Mouse (Mus musculus): ENCODE results near the gene Iqck. TPM values are rescaled to one million over a fixed set of nuclear protein-coding genes. Genes with fewer than 3 reads are reported as not detected.
A peak's percentile ranks its signal among the peaks of the same experiment; 100 is the strongest.

Iqck gene
- polyA plus RNA-seq, 1 experiment from 2014 or later = 2.2 TPM

DNA sequence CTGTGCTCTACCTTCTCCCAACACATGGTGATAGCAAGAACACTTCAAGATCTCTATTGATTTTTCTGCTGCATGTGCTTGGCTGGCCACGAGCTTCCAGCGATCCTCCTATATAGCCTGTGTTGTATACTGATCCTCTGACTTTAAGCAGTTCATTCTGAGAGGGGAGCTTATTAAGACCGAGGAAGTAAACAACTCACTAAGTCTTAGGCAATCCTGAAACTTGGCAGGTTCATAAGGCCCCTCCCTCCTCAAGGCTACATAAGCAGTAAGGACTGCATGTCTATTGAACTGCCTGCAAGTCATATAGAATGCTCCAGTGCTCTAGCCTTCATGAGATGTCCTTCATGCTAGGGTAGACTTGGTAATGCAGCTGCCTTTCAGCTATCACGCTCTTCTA, 9.2 kb upstream of the Iqck start:
- 89% methylated on average over 4 of the region's 4 CpGs for WGBS
- peaks cover 98% of the 10 kb centered on the region for H3K36me3 ChIP-seq (ENCODE audit: control insufficient read depth, insufficient read depth, low read length)
- DNase-seq (ENCODE audit: low spot score) = no peak
- H3K4me3 ChIP-seq (ENCODE audit: low read depth, low read length) = no peak overlapping the region
- peaks cover 10% of the 10 kb centered on the region; the same call in 1 of the 2 replicates for H3K4me1 ChIP-seq (replicated peaks; ENCODE audit: control insufficient read depth, insufficient read depth, low read length)
- no peak for ATAC-seq (replicated peaks; ENCODE audit: low FRiP score, low TSS enrichment, low read depth)
- H3K27me3 ChIP-seq (replicated peaks; ENCODE audit: control insufficient read depth, insufficient read depth, low read length) = no peaks in the 10 kb centered on the region
- H3K27ac ChIP-seq (ENCODE audit: low read depth) = no peak overlapping the region
- no peak overlapping the region for H3K4me2 ChIP-seq (ENCODE audit: low read length)
- no peaks in the 10 kb centered on the region for H3K9me3 ChIP-seq (ENCODE audit: control insufficient read depth, low read length)
- H3K9ac ChIP-seq (ENCODE audit: low read length) = no peak overlapping the region

GRCm38 (mm10) chr7:118848796-118849195, 6.8 kb upstream of the Iqck start:
- Histone ChIP-seq H3K27ac (ENCODE audit: low read depth) (peak overlapping the region; percentile 47; the same call in 1 of the 2 replicates), H3K4me1 (replicated peaks; ENCODE audit: control insufficient read depth, insufficient read depth, low read length) (peaks cover 10% of the 10 kb centered on the region; the same call in 1 of the 2 replicates), H3K9ac (ENCODE audit: low read length) (no peak overlapping the region), H3K36me3 (ENCODE audit: control insufficient read depth, insufficient read depth, low read length) (peaks cover 92% of the 10 kb centered on the region), H3K4me2 (ENCODE audit: low read length) (no peak overlapping the region), H3K9me3 (ENCODE audit: control insufficient read depth, low read length) (no peaks in the 10 kb centered on the region), H3K4me3 (ENCODE audit: low read depth, low read length) (no peak overlapping the region), H3K27me3 (replicated peaks; ENCODE audit: control insufficient read depth, insufficient read depth, low read length) (no peaks in the 10 kb centered on the region)
- WGBS = 65% methylated on average over 10 of the region's 10 CpGs
- peak; percentile 70 for DNase-seq (ENCODE audit: low spot score)
- peak; percentile 62 for ATAC-seq (replicated peaks; ENCODE audit: low FRiP score, low TSS enrichment, low read depth)

- Histone ChIP-seq H3K36me3 (ENCODE audit: control insufficient read depth, insufficient read depth, low read length) (peaks cover 83% of the 10 kb centered on the region), H3K4me3 (ENCODE audit: low read depth, low read length) (no peak overlapping the region), H3K9me3 (ENCODE audit: control insufficient read depth, low read length) (no peaks in the 10 kb centered on the region), H3K4me1 (replicated peaks; ENCODE audit: control insufficient read depth, insufficient read depth, low read length) (peaks cover 18% of the 10 kb centered on the region), H3K27ac (ENCODE audit: low read depth) (peak overlapping the region; percentile 47; the same call in 1 of the 2 replicates), H3K27me3 (replicated peaks; ENCODE audit: control insufficient read depth, insufficient read depth, low read length) (no peaks in the 10 kb centered on the region), H3K9ac (ENCODE audit: low read length) (no peak overlapping the region), H3K4me2 (ENCODE audit: low read length) (no peak overlapping the region)
- DNase-seq (ENCODE audit: low spot score) (no peak), ATAC-seq (replicated peaks; ENCODE audit: low FRiP score, low TSS enrichment, low read depth) (no peak)
- 67% methylated on average over 5 of the region's 5 CpGs for WGBS
These were observed 5.9 kb upstream of the Iqck start for GRCm38 (mm10) chr7:118849543-118850250.

DNA sequence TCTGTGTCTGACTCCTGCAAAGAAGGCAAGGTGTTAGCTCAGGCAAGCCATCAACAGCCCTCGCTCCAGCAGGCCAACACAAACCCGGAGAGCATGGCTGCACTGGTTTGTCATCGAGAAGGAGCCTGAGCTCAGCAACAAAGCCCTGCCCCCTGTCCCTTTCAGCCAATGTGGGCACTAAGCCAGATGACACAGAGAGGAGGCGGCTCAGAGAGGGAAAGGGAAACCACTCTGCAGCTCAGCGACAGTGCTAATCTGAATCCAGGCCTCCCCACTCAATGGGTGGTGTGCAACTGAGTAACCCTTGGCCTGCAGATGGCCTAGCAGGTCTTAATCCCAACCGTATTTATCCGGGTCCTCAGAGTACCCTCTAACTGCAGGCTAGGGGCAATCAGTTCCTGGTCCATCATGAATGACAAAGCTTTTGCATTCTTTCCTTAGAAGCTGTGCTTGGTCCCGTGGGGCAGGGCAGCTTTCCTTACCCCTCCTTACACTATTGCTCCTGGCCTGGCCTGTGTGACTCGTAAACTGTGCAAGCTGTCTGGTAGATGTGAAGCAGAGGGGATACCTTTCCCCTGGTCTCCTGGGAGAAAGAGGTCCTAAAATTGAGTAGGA, 4.8 kb upstream of the Iqck start:
- peaks cover 73% of the 10 kb centered on the region for H3K36me3 ChIP-seq (ENCODE audit: control insufficient read depth, insufficient read depth, low read length)
- no peaks in the 10 kb centered on the region for H3K9me3 ChIP-seq (ENCODE audit: control insufficient read depth, low read length)
- no peak overlapping the region for H3K27ac ChIP-seq (ENCODE audit: low read depth)
- WGBS = 80% methylated on average over 9 of the region's 9 CpGs
- H3K4me2 ChIP-seq (ENCODE audit: low read length) = no peak overlapping the region
- H3K27me3 ChIP-seq (replicated peaks; ENCODE audit: control insufficient read depth, insufficient read depth, low read length) = no peaks in the 10 kb centered on the region
- no peak overlapping the region for H3K9ac ChIP-seq (ENCODE audit: low read length)
- ATAC-seq (replicated peaks; ENCODE audit: low FRiP score, low TSS enrichment, low read depth) (no peak), DNase-seq (ENCODE audit: low spot score) (no peak)
- H3K4me1 ChIP-seq (replicated peaks; ENCODE audit: control insufficient read depth, insufficient read depth, low read length) = peaks cover 20% of the 10 kb centered on the region
- no peak overlapping the region for H3K4me3 ChIP-seq (ENCODE audit: low read depth, low read length)

GRCm38 (mm10) chr7:118851571-118851970, 4.0 kb upstream of the Iqck start:
- no peak for DNase-seq (ENCODE audit: low spot score)
- Histone ChIP-seq H3K4me3 (ENCODE audit: low read depth, low read length) (no peak overlapping the region), H3K4me1 (replicated peaks; ENCODE audit: control insufficient read depth, insufficient read depth, low read length) (peaks cover 24% of the 10 kb centered on the region), H3K27me3 (replicated peaks; ENCODE audit: control insufficient read depth, insufficient read depth, low read length) (no peaks in the 10 kb centered on the region), H3K36me3 (ENCODE audit: control insufficient read depth, insufficient read depth, low read length) (peaks cover 65% of the 10 kb centered on the region), H3K4me2 (ENCODE audit: low read length) (no peak overlapping the region), H3K9ac (ENCODE audit: low read length) (no peak overlapping the region), H3K9me3 (ENCODE audit: control insufficient read depth, low read length) (no peaks in the 10 kb centered on the region), H3K27ac (ENCODE audit: low read depth) (no peak overlapping the region)
- ATAC-seq (replicated peaks; ENCODE audit: low FRiP score, low TSS enrichment, low read depth) = no peak
- WGBS = 83% methylated on average over 7 of the region's 7 CpGs

DNA sequence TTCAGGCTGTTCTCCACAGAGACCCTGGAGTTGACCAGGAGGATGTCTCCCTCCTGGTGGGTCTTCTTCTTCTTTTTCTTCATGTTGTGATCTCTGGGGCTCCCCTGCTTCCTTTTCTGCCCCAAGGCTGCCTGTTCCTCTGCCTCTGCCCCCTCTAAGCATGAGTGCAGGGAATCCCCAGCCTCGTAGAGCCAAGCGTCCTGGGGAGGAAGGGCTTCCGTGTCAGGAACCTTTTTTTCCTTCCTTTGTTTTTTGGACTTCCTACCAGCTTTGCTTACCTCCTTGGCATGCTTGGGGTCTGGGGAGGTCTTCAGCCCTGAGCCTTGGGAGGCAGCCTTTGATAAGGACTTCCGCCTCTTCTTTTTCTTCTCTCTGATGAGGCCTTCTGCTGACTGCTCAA, 2.9 kb upstream of the Iqck start:
- 88% methylated on average over 4 of the region's 4 CpGs for WGBS
- Histone ChIP-seq H3K4me3 (ENCODE audit: low read depth, low read length) (no peak overlapping the region), H3K9ac (ENCODE audit: low read length) (no peak overlapping the region), H3K9me3 (ENCODE audit: control insufficient read depth, low read length) (no peaks in the 10 kb centered on the region), H3K27me3 (replicated peaks; ENCODE audit: control insufficient read depth, insufficient read depth, low read length) (no peaks in the 10 kb centered on the region), H3K4me2 (ENCODE audit: low read length) (no peak overlapping the region), H3K27ac (ENCODE audit: low read depth) (no peak overlapping the region), H3K36me3 (ENCODE audit: control insufficient read depth, insufficient read depth, low read length) (peaks cover 54% of the 10 kb centered on the region), H3K4me1 (replicated peaks; ENCODE audit: control insufficient read depth, insufficient read depth, low read length) (peaks cover 24% of the 10 kb centered on the region)
- ATAC-seq (replicated peaks; ENCODE audit: low FRiP score, low TSS enrichment, low read depth) = no peak
- DNase-seq (ENCODE audit: low spot score) = no peak

GRCm38 (mm10) chr7:118854606-118855005, 946 bp upstream of the Iqck start:
- DNase-seq (ENCODE audit: low spot score) (no peak), ATAC-seq (replicated peaks; ENCODE audit: low FRiP score, low TSS enrichment, low read depth) (no peak)
- Histone ChIP-seq H3K4me3 (ENCODE audit: low read depth, low read length) (peak overlapping the region; percentile 96), H3K36me3 (ENCODE audit: control insufficient read depth, insufficient read depth, low read length) (peaks cover 35% of the 10 kb centered on the region), H3K27ac (ENCODE audit: low read depth) (no peak overlapping the region), H3K9me3 (ENCODE audit: control insufficient read depth, low read length) (no peaks in the 10 kb centered on the region), H3K4me1 (replicated peaks; ENCODE audit: control insufficient read depth, insufficient read depth, low read length) (peaks cover 18% of the 10 kb centered on the region), H3K9ac (ENCODE audit: low read length) (peak overlapping the region; percentile 60), H3K4me2 (ENCODE audit: low read length) (peak overlapping the region; percentile 95), H3K27me3 (replicated peaks; ENCODE audit: control insufficient read depth, insufficient read depth, low read length) (no peaks in the 10 kb centered on the region)
- 8% methylated on average over 3 of the region's 3 CpGs for WGBS

- H3K4me1 ChIP-seq (replicated peaks; ENCODE audit: control insufficient read depth, insufficient read depth, low read length) = peaks cover 14% of the 10 kb centered on the region
- peak within 1 kb of the TSS; percentile 96 for H3K4me3 ChIP-seq (ENCODE audit: low read depth, low read length)
- peaks cover 22% of the 10 kb centered on the region for H3K36me3 ChIP-seq (ENCODE audit: control insufficient read depth, insufficient read depth, low read length)
- H3K9me3 ChIP-seq (ENCODE audit: control insufficient read depth, low read length) = no peaks in the 10 kb centered on the region
- no peak for DNase-seq (ENCODE audit: low spot score)
- peak within 1 kb of the TSS; percentile 95 for H3K4me2 ChIP-seq (ENCODE audit: low read length)
- peak within 1 kb of the TSS; percentile 64 for H3K27ac ChIP-seq (ENCODE audit: low read depth)
- no peaks in the 10 kb centered on the region for H3K27me3 ChIP-seq (replicated peaks; ENCODE audit: control insufficient read depth, insufficient read depth, low read length)
- peak within 1 kb of the TSS; percentile 60 for H3K9ac ChIP-seq (ENCODE audit: low read length)
- under 1% methylated on average over 46 of the region's 46 CpGs for WGBS
- ATAC-seq (replicated peaks; ENCODE audit: low FRiP score, low TSS enrichment, low read depth) = peak; percentile 86
These were observed 339 bp downstream of the Iqck start, which contains the start of gene Knop1 for GRCm38 (mm10) chr7:118855877-118856304. Knop1 (minus strand) TSS chr7:118856254.

Measured in intestine, embryonic 14.5 days (tissue).